8 mouse cellular contexts compared by ENCODE assay signal in the genomic region with DNA sequence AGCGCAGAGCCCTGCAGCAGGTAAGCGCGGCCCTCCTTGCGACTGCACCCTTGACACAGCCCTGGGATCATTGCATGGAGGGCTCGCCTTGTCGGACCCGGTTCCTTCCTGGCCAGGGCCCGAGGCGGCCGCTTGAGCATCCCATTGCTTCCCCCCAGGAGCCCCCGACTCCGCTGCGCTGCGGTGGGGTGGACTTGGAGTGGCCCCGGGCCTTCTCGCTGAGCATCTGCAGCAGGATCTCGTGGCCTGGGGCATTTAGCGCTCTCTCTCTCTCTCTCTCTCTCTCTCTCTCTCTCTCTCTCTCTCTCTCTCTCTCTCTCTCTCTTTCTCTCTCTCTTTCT. TPM values are rescaled to one million over a fixed set of nuclear protein-coding genes. Genes with fewer than 3 reads are reported as not detected.
DNase-seq lines count a peak whose midpoint lies in the region; ATAC-seq and TF ChIP-seq lines count a peak whose summit lies in the region.

No protein-coding gene starts in this region.

- no peaks in the 10 kb centered on the region for H3K36me3 ChIP-seq in embryonic facial prominence, embryonic 12.5 days
- H3K36me3 ChIP-seq in hindbrain, postnatal 0 days (ENCODE audit: insufficient read depth, low read length) = peaks cover 9% of the 10 kb centered on the region; the same call in 1 of the 2 replicates
- no peaks in the 10 kb centered on the region for H3K36me3 ChIP-seq in midbrain, embryonic 16.5 days (ENCODE audit: control insufficient read depth, insufficient read depth, low read length)

- 2% methylated on average over 18 of the region's 18 CpGs for WGBS in embryonic facial prominence, embryonic 12.5 days
- 0% methylated on average over 17 of the region's 18 CpGs for WGBS in hindbrain, postnatal 0 days
- under 1% methylated on average over 18 of the region's 18 CpGs for WGBS in midbrain, embryonic 16.5 days

- peak overlapping the region; percentile 85 for H3K9ac ChIP-seq in embryonic facial prominence, embryonic 12.5 days
- H3K9ac ChIP-seq in hindbrain, postnatal 0 days (replicated peaks; ENCODE audit: low read length) = peak overlapping the region; percentile 71
- peak overlapping the region; percentile 84 for H3K9ac ChIP-seq in midbrain, embryonic 16.5 days (ENCODE audit: low read depth, low read length)

- peak overlapping the region; percentile 95 for H3K27ac ChIP-seq in layer of hippocampus, adult 2 months
- H3K27ac ChIP-seq in embryonic facial prominence, embryonic 12.5 days = no peak overlapping the region
- H3K27ac ChIP-seq in hindbrain, postnatal 0 days = peak overlapping the region; percentile 81
- peak overlapping the region; percentile 79 for H3K27ac ChIP-seq in midbrain, embryonic 16.5 days (ENCODE audit: low read length)

- ATAC-seq in embryonic facial prominence, embryonic 12.5 days (ENCODE audit: insufficient number of reproducible peaks, insufficient read depth, low FRiP score, low TSS enrichment) = no peak
- no peak; the same call in 1 of the 2 replicates for ATAC-seq in hindbrain, postnatal 0 days
- ATAC-seq in midbrain, embryonic 16.5 days = no peak

- peaks cover 8% of the 10 kb centered on the region; the same call in 1 of the 2 replicates for H3K4me1 ChIP-seq in embryonic facial prominence, embryonic 12.5 days
- H3K4me1 ChIP-seq in hindbrain, postnatal 0 days (ENCODE audit: insufficient read depth, low read length) = 0 out of 2 replicates have a peak, but pooled peaks cover 7% of the 10 kb centered on the region
- H3K4me1 ChIP-seq in midbrain, embryonic 16.5 days (ENCODE audit: control insufficient read depth, insufficient read depth, low read length) = peaks cover 14% of the 10 kb centered on the region

- peak overlapping the region; percentile 81 for H3K4me2 ChIP-seq in embryonic facial prominence, embryonic 12.5 days (replicated peaks)
- H3K4me2 ChIP-seq in hindbrain, postnatal 0 days (ENCODE audit: low read depth, low read length) = peak overlapping the region; percentile 73
- H3K4me2 ChIP-seq in midbrain, embryonic 16.5 days (ENCODE audit: low read length) = peak overlapping the region; percentile 75

- no peak for DNase-seq in layer of hippocampus, adult 2 months (ENCODE audit: low spot score in 2 of 2)
- no peak for DNase-seq in layer of hippocampus, adult 11-12 months (ENCODE audit: low spot score)
- DNase-seq in hindbrain, postnatal 0 days (ENCODE audit: low spot score) = no peak
- no peak for DNase-seq in T-cell, adult 2 months (ENCODE audit: low spot score)
- DNase-seq in ovary, postnatal 36 days (ENCODE audit: low spot score) = no peak
- no peak for DNase-seq in left cerebral cortex, adult 9 months (ENCODE audit: low spot score in 2 of 2)

- H3K4me3 ChIP-seq in layer of hippocampus, adult 2 months = peak overlapping the region; percentile 89
- peak overlapping the region; percentile 79 for H3K4me3 ChIP-seq in embryonic facial prominence, embryonic 12.5 days
- peak overlapping the region; percentile 73 for H3K4me3 ChIP-seq in hindbrain, postnatal 0 days (ENCODE audit: low read length)
- peak overlapping the region; percentile 77 for H3K4me3 ChIP-seq in midbrain, embryonic 16.5 days (ENCODE audit: low read depth, low read length)

- no peaks in the 10 kb centered on the region for H3K27me3 ChIP-seq in embryonic facial prominence, embryonic 12.5 days
- no peaks in the 10 kb centered on the region for H3K27me3 ChIP-seq in hindbrain, postnatal 0 days (ENCODE audit: insufficient read depth, low read length)
- H3K27me3 ChIP-seq in midbrain, embryonic 16.5 days (ENCODE audit: control insufficient read depth, insufficient read depth, low read depth, low read length) = no peaks in the 10 kb centered on the region

- no peak for TF ChIP-seq CTCF in layer of hippocampus, adult 2 months (conservative IDR thresholded peaks at IDR 0.05)
- TF ChIP-seq CTCF in hindbrain, postnatal 0 days (IDR thresholded peaks at IDR 0.05; ENCODE audit: low read depth) = no peak

- no peaks in the 10 kb centered on the region for H3K9me3 ChIP-seq in embryonic facial prominence, embryonic 12.5 days
- no peaks in the 10 kb centered on the region for H3K9me3 ChIP-seq in hindbrain, postnatal 0 days (ENCODE audit: low read length)
- H3K9me3 ChIP-seq in midbrain, embryonic 16.5 days (replicated peaks; ENCODE audit: control insufficient read depth, low read length, poor library complexity, severe bottlenecking) = no peaks in the 10 kb centered on the region

RNA-seq across cellular contexts. Expression of gene Armc9, which starts 0.2 kb away (rescaled TPM):
- total RNA-seq in layer of hippocampus, adult 2 months (2021) = 10 to 100 TPM; 37.3 to 40.1 TPM
- 35.4 and 36.2 TPM in 2 replicates for polyA plus RNA-seq in embryonic facial prominence, embryonic 12.5 days (2016; fragmentation: Nextera tagmentation; extraction: Ambion mirVana)
- 13.6 and 21.0 TPM in 2 replicates for total RNA-seq in hindbrain, postnatal 0 days (2014; rRNA removed)
- 34.9 and 38.1 TPM in 2 replicates for polyA plus RNA-seq in hindbrain, postnatal 0 days (2015; fragmentation: Nextera tagmentation; extraction: Ambion mirVana)
- 40.8 and 41.3 TPM in 2 replicates for polyA plus RNA-seq in midbrain, embryonic 16.5 days (2015; fragmentation: Nextera tagmentation; extraction: Ambion mirVana)

RNA-seq across cellular contexts. Expression of gene Gm21972, which starts 21.4 kb away (rescaled TPM):
- 1 to 10 TPM; 2.1 to 9.0 TPM for total RNA-seq in layer of hippocampus, adult 2 months (2021)
- 0.42 and 0.48 TPM in 2 replicates for polyA plus RNA-seq in embryonic facial prominence, embryonic 12.5 days (2016; fragmentation: Nextera tagmentation; extraction: Ambion mirVana)
- total RNA-seq in hindbrain, postnatal 0 days (2014; rRNA removed) = 4.0 and 5.2 TPM in 2 replicates
- polyA plus RNA-seq in hindbrain, postnatal 0 days (2015; fragmentation: Nextera tagmentation; extraction: Ambion mirVana) = 0.29 TPM in 1 of 2 replicates, not detected in the other
- polyA plus RNA-seq in midbrain, embryonic 16.5 days (2015; fragmentation: Nextera tagmentation; extraction: Ambion mirVana) = 0.79 TPM in 1 of 2 replicates, not detected in the other

RNA-seq across cellular contexts. Expression of gene Htr2b, which starts 43.0 kb away (rescaled TPM):
- not detected for total RNA-seq in layer of hippocampus, adult 2 months (2021)
- polyA plus RNA-seq in embryonic facial prominence, embryonic 12.5 days (2016; fragmentation: Nextera tagmentation; extraction: Ambion mirVana) = 0.35 and 0.60 TPM in 2 replicates
- total RNA-seq in hindbrain, postnatal 0 days (2014; rRNA removed) = not detected in 2 replicates
- polyA plus RNA-seq in hindbrain, postnatal 0 days (2015; fragmentation: Nextera tagmentation; extraction: Ambion mirVana) = 0.24 and 0.44 TPM in 2 replicates
- polyA plus RNA-seq in midbrain, embryonic 16.5 days (2015; fragmentation: Nextera tagmentation; extraction: Ambion mirVana) = 0.13 and 0.29 TPM in 2 replicates
